8 mouse cellular contexts compared by ENCODE assay signal in the genomic region with DNA sequence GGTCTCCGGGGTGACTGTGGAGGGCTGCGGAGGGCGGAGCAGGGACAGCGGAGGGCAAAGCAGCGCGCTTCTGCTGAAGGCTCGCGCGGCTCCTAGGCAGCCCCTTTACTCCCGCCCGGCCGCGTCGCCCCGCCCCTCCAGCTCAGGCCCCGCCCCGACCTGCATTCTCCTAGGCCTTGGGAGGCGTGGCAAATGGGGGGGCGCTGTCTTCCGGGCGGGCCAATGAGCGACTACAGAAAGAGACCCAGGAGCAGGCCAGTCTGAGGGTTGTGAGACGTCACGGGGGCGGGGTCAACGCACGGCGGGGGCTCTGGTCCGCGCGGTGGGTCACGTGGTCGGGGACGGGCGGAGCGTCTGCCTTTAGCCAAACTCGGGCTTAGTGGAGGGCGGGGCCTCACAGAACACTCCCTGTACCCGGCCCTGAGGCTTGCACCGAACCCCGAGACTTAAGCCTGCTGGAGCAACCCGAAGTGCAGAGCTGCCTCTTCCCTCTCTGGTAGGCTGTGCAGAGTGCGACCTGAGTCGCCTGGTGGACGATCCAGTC. TPM values are rescaled to one million over a fixed set of nuclear protein-coding genes. Genes with fewer than 3 reads are reported as not detected.
DNase-seq lines count a peak whose midpoint lies in the region; ATAC-seq and TF ChIP-seq lines count a peak whose summit lies in the region.

Gene Gk (minus strand): TSS at position 276 of the 544 bp plus-strand sequence.

- peak within 1 kb of the TSS; percentile 63 for H3K4me2 ChIP-seq in embryonic facial prominence, embryonic 13.5 days
- H3K4me2 ChIP-seq in limb, embryonic 12.5 days, result peak within 1 kb of the TSS; percentile 60
- H3K4me2 ChIP-seq in midbrain, embryonic 15.5 days, result peak within 1 kb of the TSS; percentile 58

- WGBS in embryonic facial prominence, embryonic 13.5 days, result 29% methylated on average over 37 of the region's 45 CpGs
- 1% methylated on average over 14 of the region's 45 CpGs for WGBS in kidney, adult 2 months
- 18% methylated on average over 34 of the region's 45 CpGs for WGBS in limb, embryonic 12.5 days
- 26% methylated on average over 43 of the region's 45 CpGs for WGBS in midbrain, embryonic 15.5 days
- WGBS in spleen, adult 2 months, result 30% methylated on average over 44 of the region's 45 CpGs

- peak; percentile 99 for ATAC-seq in embryonic facial prominence, embryonic 13.5 days (ENCODE audit: insufficient number of reproducible peaks, insufficient read depth, low FRiP score, low TSS enrichment, low read depth)
- ATAC-seq in limb, embryonic 12.5 days (ENCODE audit: insufficient number of reproducible peaks, insufficient read depth, low FRiP score, low TSS enrichment, low read depth), result peak; percentile 99
- ATAC-seq in midbrain, embryonic 15.5 days (replicated peaks), result peak; percentile 99

- H3K9me3 ChIP-seq in embryonic facial prominence, embryonic 13.5 days, result no peaks in the 10 kb centered on the region
- no peaks in the 10 kb centered on the region for H3K9me3 ChIP-seq in limb, embryonic 12.5 days
- no peaks in the 10 kb centered on the region for H3K9me3 ChIP-seq in midbrain, embryonic 15.5 days

- peak within 1 kb of the TSS; percentile 86 for H3K27ac ChIP-seq in embryonic facial prominence, embryonic 13.5 days
- peak within 1 kb of the TSS; percentile 100 for H3K27ac ChIP-seq in kidney, adult 2 months (ENCODE audit: insufficient read depth, low read depth, low read length)
- H3K27ac ChIP-seq in limb, embryonic 12.5 days, result peak within 1 kb of the TSS; percentile 79; the same call in 1 of the 2 replicates
- H3K27ac ChIP-seq in midbrain, embryonic 15.5 days, result peak within 1 kb of the TSS; percentile 90
- H3K27ac ChIP-seq in spleen, adult 2 months (ENCODE audit: insufficient read depth, low read length), result peak within 1 kb of the TSS; percentile 96

- no peaks in the 10 kb centered on the region for H3K4me1 ChIP-seq in embryonic facial prominence, embryonic 13.5 days
- 0 out of 2 replicates have a peak, but pooled peaks cover 3% of the 10 kb centered on the region for H3K4me1 ChIP-seq in kidney, adult 2 months (ENCODE audit: control insufficient read depth, insufficient read depth, low read length)
- H3K4me1 ChIP-seq in limb, embryonic 12.5 days (replicated peaks), result no peaks in the 10 kb centered on the region
- H3K4me1 ChIP-seq in midbrain, embryonic 15.5 days, result no peaks in the 10 kb centered on the region
- no peaks in the 10 kb centered on the region; the same call in 1 of the 2 replicates for H3K4me1 ChIP-seq in spleen, adult 2 months (ENCODE audit: control insufficient read depth, insufficient read depth, insufficient read length)

- peak; percentile 99 for DNase-seq in 3134 (ENCODE audit: extremely low read depth, insufficient read length, low spot score)
- peak; percentile 97 to 99 for DNase-seq in adrenal gland, postnatal 36 days
- peak; percentile 96 to 98 for DNase-seq in heart, adult 18-20 months
- peak; percentile 99 for DNase-seq in kidney, adult 2 months
- DNase-seq in spleen, adult 2 months (ENCODE audit: low read depth in 1 of 2, low spot score in 2 of 2), result peak; percentile 89 to 96

- no peak for TF ChIP-seq CTCF in kidney, adult 2 months (conservative IDR thresholded peaks at IDR 0.05; ENCODE audit: insufficient read depth, insufficient read length, low read depth, low read length)
- no peak for TF ChIP-seq CTCF in spleen, adult 2 months (IDR thresholded peaks at IDR 0.05; ENCODE audit: extremely low read depth, insufficient read depth, insufficient read length, insufficient replicate concordance)

- no peaks in the 10 kb centered on the region for H3K36me3 ChIP-seq in embryonic facial prominence, embryonic 13.5 days
- H3K36me3 ChIP-seq in kidney, adult 2 months (ENCODE audit: control insufficient read depth, insufficient read depth, low read length), result no peaks in the 10 kb centered on the region
- no peaks in the 10 kb centered on the region for H3K36me3 ChIP-seq in limb, embryonic 12.5 days
- no peaks in the 10 kb centered on the region for H3K36me3 ChIP-seq in midbrain, embryonic 15.5 days (replicated peaks)
- H3K36me3 ChIP-seq in spleen, adult 2 months (ENCODE audit: control insufficient read depth, insufficient read depth, low read length), result no peaks in the 10 kb centered on the region

- H3K9ac ChIP-seq in embryonic facial prominence, embryonic 13.5 days, result peak within 1 kb of the TSS; percentile 72
- peak within 1 kb of the TSS; percentile 65 for H3K9ac ChIP-seq in limb, embryonic 12.5 days (replicated peaks)
- H3K9ac ChIP-seq in midbrain, embryonic 15.5 days, result peak within 1 kb of the TSS; percentile 56

- peak within 1 kb of the TSS; percentile 55 for H3K4me3 ChIP-seq in embryonic facial prominence, embryonic 13.5 days
- peak within 1 kb of the TSS; percentile 97 for H3K4me3 ChIP-seq in kidney, adult 2 months (ENCODE audit: insufficient read depth, low read depth, low read length)
- peak within 1 kb of the TSS; percentile 49 for H3K4me3 ChIP-seq in limb, embryonic 12.5 days (replicated peaks)
- peak within 1 kb of the TSS; percentile 55 for H3K4me3 ChIP-seq in midbrain, embryonic 15.5 days
- H3K4me3 ChIP-seq in spleen, adult 2 months (ENCODE audit: extremely low read depth, insufficient read depth, insufficient read length), result peak within 1 kb of the TSS; percentile 98

- H3K27me3 ChIP-seq in embryonic facial prominence, embryonic 13.5 days, result no peaks in the 10 kb centered on the region; the same call in 1 of the 2 replicates
- no peaks in the 10 kb centered on the region for H3K27me3 ChIP-seq in kidney, adult 2 months (replicated peaks; ENCODE audit: control insufficient read depth, insufficient read depth, low read length)
- H3K27me3 ChIP-seq in limb, embryonic 12.5 days, result 0 out of 2 replicates have a peak, but pooled peaks cover 3% of the 10 kb centered on the region
- H3K27me3 ChIP-seq in midbrain, embryonic 15.5 days (replicated peaks), result no peaks in the 10 kb centered on the region
- no peaks in the 10 kb centered on the region for H3K27me3 ChIP-seq in spleen, adult 2 months (ENCODE audit: control insufficient read depth, insufficient read depth, low read length)

- peak; percentile 66 for TF ChIP-seq POLR2A in kidney, adult 2 months (IDR thresholded peaks at IDR 0.05; ENCODE audit: low read depth, low read length)
- TF ChIP-seq POLR2A in spleen, adult 2 months (IDR thresholded peaks at IDR 0.05; ENCODE audit: low read depth, low read length), result peak; percentile 16; the same call in 1 of the 2 replicates

RNA-seq across cellular contexts. Expression of gene Gk, which starts in this region (rescaled TPM):
- 10 to 100 TPM; 12.6 to 28.4 TPM for total RNA-seq in adrenal gland, postnatal 36 days (2021)
- 7.1 and 7.5 TPM in 2 replicates for polyA plus RNA-seq in embryonic facial prominence, embryonic 13.5 days (2015; fragmentation: Nextera tagmentation; extraction: Ambion mirVana)
- total RNA-seq in heart, adult 18-20 months (2021), result 10 to 100 TPM; 20.2 to 30.0 TPM
- 53.7 and 64.0 TPM in 2 replicates for polyA plus RNA-seq in kidney, adult 2 months (2012; rRNA removed)
- 5.3 and 6.8 TPM in 2 replicates for polyA plus RNA-seq in limb, embryonic 12.5 days (2016; fragmentation: Nextera tagmentation; extraction: Ambion mirVana)
- 9.0 and 11.0 TPM in 2 replicates for polyA plus RNA-seq in midbrain, embryonic 15.5 days (2015; fragmentation: Nextera tagmentation; extraction: Ambion mirVana)
- polyA plus RNA-seq in spleen, adult 2 months (2012; rRNA removed), result 0.33 and 0.35 TPM in 2 replicates

Comparison
In these comparisons a context has a peak if more than half of its experiments do, and no peak if none do; other contexts are left out.
1. Peak in every context shown above with its lines: DNase-seq, ATAC-seq, H3K4me3 ChIP-seq and H3K27ac ChIP-seq.
2. Peak in DNase-seq, H3K4me3 ChIP-seq and H3K27ac ChIP-seq in spleen, adult 2 months; RNA of the gene not detected or under 1 TPM.